Mouse (Mus musculus): ENCODE measurements around the gene Atg101. TPM values are rescaled to one million over a fixed set of nuclear protein-coding genes. Genes with fewer than 3 reads are reported as not detected.

Gene Atg101
- polyA plus RNA-seq, 1 experiment from 2014 or later: 69.4 TPM

DNA sequence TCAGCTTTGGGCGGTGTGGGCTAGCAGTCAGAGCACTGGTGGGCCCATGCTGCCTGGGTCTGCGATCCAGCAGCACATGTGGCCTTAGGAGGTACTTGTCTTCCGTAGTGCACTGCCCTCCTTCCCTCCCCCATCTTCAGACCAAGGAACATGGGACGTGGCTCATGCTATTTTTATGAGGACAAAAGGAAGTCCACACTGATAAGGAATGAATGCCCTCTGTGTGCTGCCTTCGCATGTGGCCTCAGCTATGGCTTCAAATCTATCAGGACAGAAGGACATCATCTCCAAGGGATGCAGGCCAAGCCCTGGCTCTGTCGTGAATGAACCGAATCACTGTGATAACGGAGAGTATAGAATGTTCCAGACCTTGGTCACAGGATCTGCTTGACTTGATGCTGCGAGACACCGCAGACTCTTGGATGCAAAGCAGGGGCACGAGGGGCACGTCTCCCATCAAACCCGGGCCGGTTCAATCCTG, 15.4 kb downstream of the Atg101 start:
- WGBS: 83% methylated on average over 14 of the region's 14 CpGs

DNA sequence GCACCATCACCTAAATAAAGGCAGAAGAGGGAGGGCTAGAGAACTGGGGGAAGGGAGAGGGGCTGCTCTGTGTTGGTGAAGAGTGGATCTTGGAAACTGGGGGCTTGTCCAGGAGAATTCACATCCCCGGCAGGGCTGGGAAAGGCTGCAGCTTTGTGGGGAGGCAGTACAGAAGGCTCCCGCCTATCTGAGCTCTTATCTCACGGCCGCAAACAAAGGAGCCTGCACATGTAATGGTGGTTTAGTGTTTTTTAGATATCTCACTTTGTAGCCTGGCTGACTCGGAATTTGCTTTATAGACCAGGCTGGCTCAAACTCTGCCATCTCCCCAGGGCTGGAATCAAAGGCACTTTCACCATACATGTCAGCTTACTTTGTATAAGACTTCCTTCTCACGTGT, 16.1 kb downstream of the Atg101 start:
- WGBS: 73% methylated on average over 6 of the region's 6 CpGs
- no peak for ATAC-seq (ENCODE audit: low read depth)
- H3K27me3 ChIP-seq (ENCODE audit: control insufficient read depth, insufficient read depth, low read length): no peaks in the 10 kb centered on the region

More for the DNA sequence above, 15.4 kb downstream of the Atg101 start:
- H3K27me3 ChIP-seq (ENCODE audit: control insufficient read depth, insufficient read depth, low read length): no peaks in the 10 kb centered on the region
- no peaks in the 10 kb centered on the region for H3K4me1 ChIP-seq (ENCODE audit: control insufficient read depth, insufficient read depth, low read length)
- H3K36me3 ChIP-seq (ENCODE audit: control insufficient read depth, insufficient read depth, low read length): no peaks in the 10 kb centered on the region
- H3K27ac ChIP-seq (ENCODE audit: low read depth, low read length): no peak overlapping the region
- H3K4me3 ChIP-seq (ENCODE audit: low read depth, low read length): no peak overlapping the region
- no peak for ATAC-seq (ENCODE audit: low read depth)
- no peak overlapping the region for H3K9ac ChIP-seq (replicated peaks; ENCODE audit: low read depth, low read length)
- no peaks in the 10 kb centered on the region for H3K9me3 ChIP-seq (ENCODE audit: control insufficient read depth, low read length)
- no peak overlapping the region for H3K4me2 ChIP-seq (ENCODE audit: low read depth, low read length)

DNA sequence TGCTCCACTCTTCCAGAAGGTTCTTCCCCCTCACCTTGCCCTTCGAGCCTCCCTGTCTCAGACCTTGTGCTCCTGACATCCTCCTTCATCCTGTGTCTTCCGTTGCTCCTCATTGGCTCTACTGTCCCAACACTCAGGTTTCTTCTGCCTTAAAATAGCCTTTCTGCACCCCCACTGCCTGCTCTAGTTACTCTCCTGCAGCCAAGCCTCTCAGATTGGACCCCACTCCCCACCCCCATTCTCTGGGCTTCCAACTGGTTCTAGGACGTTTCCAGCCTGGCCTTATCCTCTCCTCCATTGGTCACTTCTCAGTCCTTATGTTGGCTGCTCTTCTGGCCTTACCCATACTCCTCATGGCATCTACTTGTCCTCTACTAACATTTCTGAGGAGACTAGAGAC, 18.1 kb downstream of the Atg101 start:
- H3K4me2 ChIP-seq (ENCODE audit: low read depth, low read length): no peak overlapping the region
- no peak overlapping the region for H3K4me3 ChIP-seq (ENCODE audit: low read depth, low read length)
- H3K36me3 ChIP-seq (ENCODE audit: control insufficient read depth, insufficient read depth, low read length): no peaks in the 10 kb centered on the region
- no peaks in the 10 kb centered on the region for H3K9me3 ChIP-seq (ENCODE audit: control insufficient read depth, low read length)
- no peak overlapping the region for H3K9ac ChIP-seq (replicated peaks; ENCODE audit: low read depth, low read length)
- ATAC-seq (ENCODE audit: low read depth): no peak
- H3K4me1 ChIP-seq (ENCODE audit: control insufficient read depth, insufficient read depth, low read length): no peaks in the 10 kb centered on the region
- no peak overlapping the region for H3K27ac ChIP-seq (ENCODE audit: low read depth, low read length)
- WGBS: 82% methylated on average over 3 of the region's 3 CpGs
- H3K27me3 ChIP-seq (ENCODE audit: control insufficient read depth, insufficient read depth, low read length): no peaks in the 10 kb centered on the region

More for the DNA sequence above, 16.1 kb downstream of the Atg101 start:
- H3K27ac ChIP-seq (ENCODE audit: low read depth, low read length): no peak overlapping the region
- no peak overlapping the region for H3K4me3 ChIP-seq (ENCODE audit: low read depth, low read length)
- no peak overlapping the region for H3K4me2 ChIP-seq (ENCODE audit: low read depth, low read length)
- H3K9me3 ChIP-seq (ENCODE audit: control insufficient read depth, low read length): no peaks in the 10 kb centered on the region
- no peak overlapping the region for H3K9ac ChIP-seq (replicated peaks; ENCODE audit: low read depth, low read length)
- no peaks in the 10 kb centered on the region for H3K36me3 ChIP-seq (ENCODE audit: control insufficient read depth, insufficient read depth, low read length)
- H3K4me1 ChIP-seq (ENCODE audit: control insufficient read depth, insufficient read depth, low read length): no peaks in the 10 kb centered on the region

DNA sequence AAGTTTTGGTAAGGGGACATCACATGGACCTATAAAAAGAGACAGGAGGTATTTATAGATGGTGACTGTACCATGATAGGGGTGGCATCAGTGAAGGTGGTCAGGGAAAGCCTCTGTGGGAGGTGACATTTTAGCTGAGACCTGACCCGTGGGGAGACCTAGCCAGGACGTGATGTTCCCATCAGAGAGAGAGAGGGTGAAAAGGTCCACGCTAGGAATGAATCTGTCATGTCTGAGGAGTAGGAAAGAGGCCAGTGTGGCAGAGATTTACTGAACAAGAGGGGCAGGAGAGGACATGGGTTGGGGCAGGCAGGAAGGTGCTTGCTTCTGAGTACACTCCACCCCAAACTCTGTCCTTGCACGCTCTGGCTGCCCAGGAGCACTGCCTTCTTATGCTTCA, 19.8 kb downstream of the Atg101 start:
- no peaks in the 10 kb centered on the region for H3K36me3 ChIP-seq (ENCODE audit: control insufficient read depth, insufficient read depth, low read length)
- no peak overlapping the region for H3K27ac ChIP-seq (ENCODE audit: low read depth, low read length)
- H3K9me3 ChIP-seq (ENCODE audit: control insufficient read depth, low read length): no peaks in the 10 kb centered on the region
- H3K9ac ChIP-seq (replicated peaks; ENCODE audit: low read depth, low read length): no peak overlapping the region
- H3K4me1 ChIP-seq (ENCODE audit: control insufficient read depth, insufficient read depth, low read length): no peaks in the 10 kb centered on the region
- 78% methylated on average over 4 of the region's 4 CpGs for WGBS
- ATAC-seq (ENCODE audit: low read depth): no peak
- H3K4me2 ChIP-seq (ENCODE audit: low read depth, low read length): no peak overlapping the region
- no peaks in the 10 kb centered on the region for H3K27me3 ChIP-seq (ENCODE audit: control insufficient read depth, insufficient read depth, low read length)
- no peak overlapping the region for H3K4me3 ChIP-seq (ENCODE audit: low read depth, low read length)

DNA sequence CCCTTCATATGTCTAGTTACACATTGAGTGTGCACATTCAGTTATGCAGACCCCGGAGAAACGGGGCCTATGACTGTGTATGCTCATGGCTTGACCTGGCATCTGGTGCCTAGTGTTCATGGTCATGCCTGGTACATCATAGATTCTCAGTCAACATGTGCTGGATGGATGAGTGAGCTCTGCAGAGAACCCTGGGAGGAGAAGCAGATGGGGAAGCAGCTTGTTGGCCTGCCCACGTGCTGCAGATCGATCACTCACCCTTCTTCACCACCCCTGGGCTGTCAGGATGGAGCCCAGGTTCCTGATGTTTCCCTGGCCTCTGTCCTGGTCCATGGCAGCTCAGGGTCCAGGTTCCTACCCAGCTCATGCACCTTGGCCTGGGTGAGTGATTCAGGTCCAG, 22.4 kb downstream of the Atg101 start:
- H3K4me1 ChIP-seq (ENCODE audit: control insufficient read depth, insufficient read depth, low read length): no peaks in the 10 kb centered on the region
- H3K9ac ChIP-seq (replicated peaks; ENCODE audit: low read depth, low read length): no peak overlapping the region
- no peak overlapping the region for H3K4me3 ChIP-seq (ENCODE audit: low read depth, low read length)
- WGBS: 95% methylated on average over 4 of the region's 4 CpGs
- H3K27me3 ChIP-seq (ENCODE audit: control insufficient read depth, insufficient read depth, low read length): no peaks in the 10 kb centered on the region
- no peak overlapping the region for H3K4me2 ChIP-seq (ENCODE audit: low read depth, low read length)
- no peaks in the 10 kb centered on the region for H3K36me3 ChIP-seq (ENCODE audit: control insufficient read depth, insufficient read depth, low read length)
- no peak overlapping the region for H3K27ac ChIP-seq (ENCODE audit: low read depth, low read length)
- ATAC-seq (ENCODE audit: low read depth): no peak
- H3K9me3 ChIP-seq (ENCODE audit: control insufficient read depth, low read length): no peaks in the 10 kb centered on the region

DNA sequence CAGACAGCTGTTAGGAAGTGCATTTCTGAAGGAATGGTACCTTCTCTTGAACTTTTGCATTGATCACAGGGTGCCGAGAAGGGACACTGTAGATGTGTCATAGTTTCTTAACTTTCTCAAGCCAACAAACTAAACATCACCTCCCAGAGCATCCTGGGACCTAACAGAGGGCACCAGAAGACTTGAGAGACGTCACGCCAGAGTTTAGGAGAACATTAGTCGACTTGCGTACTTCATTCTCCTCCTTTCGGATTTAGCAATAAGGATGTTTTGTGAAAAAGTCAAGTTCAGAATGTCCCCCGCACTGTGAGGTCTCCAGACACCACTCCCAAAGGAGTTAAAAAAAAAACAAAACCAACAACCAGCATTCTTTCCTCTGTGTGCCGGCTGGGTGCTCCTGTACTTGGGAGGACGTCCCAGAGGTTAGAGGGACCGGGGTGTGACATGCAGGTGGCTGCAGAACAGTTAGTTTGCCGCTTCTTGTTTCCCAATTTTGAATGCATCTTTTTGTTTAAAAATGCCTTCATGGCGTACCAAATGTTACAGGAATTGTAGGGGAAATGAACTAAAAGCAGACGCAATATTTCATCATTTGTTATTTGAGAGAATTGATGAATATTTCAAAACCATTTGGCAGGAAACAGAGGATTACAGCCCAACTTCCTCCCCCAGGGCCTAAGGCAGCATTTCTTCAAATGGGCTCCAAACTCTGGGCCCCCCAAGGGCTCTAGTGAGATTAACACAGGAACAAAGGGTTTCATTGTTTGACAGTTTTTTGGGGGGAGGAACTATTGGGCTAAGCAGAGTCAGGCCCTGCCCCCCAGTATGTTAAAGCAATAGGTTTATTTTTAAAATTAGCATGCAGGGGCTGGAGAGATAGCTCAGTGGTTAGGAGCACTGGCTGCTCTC, 24.6 kb downstream of the Atg101 start:
- Histone ChIP-seq H3K9ac (replicated peaks; ENCODE audit: low read depth, low read length) (no peak overlapping the region), H3K27me3 (ENCODE audit: control insufficient read depth, insufficient read depth, low read length) (no peaks in the 10 kb centered on the region), H3K4me1 (ENCODE audit: control insufficient read depth, insufficient read depth, low read length) (no peaks in the 10 kb centered on the region), H3K4me3 (ENCODE audit: low read depth, low read length) (no peak overlapping the region), H3K36me3 (ENCODE audit: control insufficient read depth, insufficient read depth, low read length) (no peaks in the 10 kb centered on the region), H3K9me3 (ENCODE audit: control insufficient read depth, low read length) (no peaks in the 10 kb centered on the region), H3K27ac (ENCODE audit: low read depth, low read length) (no peak overlapping the region), H3K4me2 (ENCODE audit: low read depth, low read length) (no peak overlapping the region)
- 66% methylated on average over 13 of the region's 13 CpGs for WGBS
- ATAC-seq (ENCODE audit: low read depth): no peak

DNA sequence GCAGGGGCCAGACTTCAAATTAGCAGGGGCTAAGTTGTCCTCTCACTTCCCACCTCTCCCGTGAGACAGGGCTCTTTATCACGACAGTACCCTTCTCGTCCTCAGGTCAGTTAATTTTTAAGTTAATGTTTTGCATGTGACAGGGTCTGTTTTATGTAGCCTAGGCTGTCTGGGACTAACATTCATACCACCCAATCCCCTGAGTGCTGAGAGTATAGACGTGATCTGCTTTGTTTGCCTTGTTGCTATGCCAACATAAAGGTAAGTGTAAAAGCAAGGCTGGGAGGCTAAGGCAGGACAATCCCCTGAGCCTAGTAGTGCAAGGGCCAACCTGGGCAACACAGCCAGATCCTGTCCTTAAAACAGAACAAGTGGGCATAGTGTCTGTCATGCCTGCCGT, 25.4 kb downstream of the Atg101 start:
- Histone ChIP-seq H3K9me3 (ENCODE audit: control insufficient read depth, low read length) (no peaks in the 10 kb centered on the region), H3K27ac (ENCODE audit: low read depth, low read length) (no peak overlapping the region), H3K27me3 (ENCODE audit: control insufficient read depth, insufficient read depth, low read length) (no peaks in the 10 kb centered on the region), H3K9ac (replicated peaks; ENCODE audit: low read depth, low read length) (no peak overlapping the region), H3K4me1 (ENCODE audit: control insufficient read depth, insufficient read depth, low read length) (no peaks in the 10 kb centered on the region), H3K36me3 (ENCODE audit: control insufficient read depth, insufficient read depth, low read length) (no peaks in the 10 kb centered on the region), H3K4me3 (ENCODE audit: low read depth, low read length) (no peak overlapping the region), H3K4me2 (ENCODE audit: low read depth, low read length) (no peak overlapping the region)
- ATAC-seq (ENCODE audit: low read depth): no peak
- 51% methylated on average over 5 of the region's 5 CpGs for WGBS

DNA sequence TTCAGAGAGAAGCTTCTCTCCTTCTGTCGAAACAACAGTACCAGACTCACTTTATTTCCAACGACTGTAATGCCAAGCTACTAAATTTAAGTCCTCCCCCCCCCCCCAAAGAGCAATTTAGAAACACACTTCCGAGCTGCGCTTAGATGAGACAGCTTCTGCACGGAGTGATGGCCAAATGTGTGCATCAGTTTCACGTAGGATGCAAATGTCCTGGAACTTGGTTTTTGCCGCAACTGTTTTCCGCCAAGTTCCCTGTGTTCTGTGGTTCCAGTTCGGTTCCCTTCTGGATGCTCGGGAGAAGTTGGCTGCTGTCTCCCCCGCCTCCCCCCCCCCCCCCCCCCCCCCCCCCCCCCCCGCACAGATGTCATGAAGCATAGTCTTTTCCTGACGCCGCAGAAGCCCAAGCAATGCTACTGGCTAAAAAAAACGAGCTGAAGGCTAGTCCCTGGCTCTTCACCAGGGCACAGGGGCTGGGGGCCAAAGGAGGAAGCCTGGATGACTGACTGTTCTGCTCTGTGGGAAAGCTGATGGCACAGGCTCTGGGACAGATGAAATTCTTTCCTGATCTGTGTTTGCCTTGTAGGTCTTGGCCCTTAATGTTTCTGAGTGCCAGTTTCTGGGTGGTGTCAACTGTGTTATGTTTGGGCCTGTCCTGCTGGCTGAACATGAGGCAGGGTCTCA, 27.2 kb downstream of the Atg101 start:
- H3K27me3 ChIP-seq (ENCODE audit: control insufficient read depth, insufficient read depth, low read length): no peaks in the 10 kb centered on the region
- 65% methylated on average over 14 of the region's 15 CpGs for WGBS
- no peaks in the 10 kb centered on the region for H3K36me3 ChIP-seq (ENCODE audit: control insufficient read depth, insufficient read depth, low read length)
- H3K9me3 ChIP-seq (ENCODE audit: control insufficient read depth, low read length): no peaks in the 10 kb centered on the region
- H3K4me2 ChIP-seq (ENCODE audit: low read depth, low read length): no peak overlapping the region
- no peak for ATAC-seq (ENCODE audit: low read depth)
- no peak overlapping the region for H3K27ac ChIP-seq (ENCODE audit: low read depth, low read length)
- H3K4me1 ChIP-seq (ENCODE audit: control insufficient read depth, insufficient read depth, low read length): no peaks in the 10 kb centered on the region
- no peak overlapping the region for H3K4me3 ChIP-seq (ENCODE audit: low read depth, low read length)
- no peak overlapping the region for H3K9ac ChIP-seq (replicated peaks; ENCODE audit: low read depth, low read length)

DNA sequence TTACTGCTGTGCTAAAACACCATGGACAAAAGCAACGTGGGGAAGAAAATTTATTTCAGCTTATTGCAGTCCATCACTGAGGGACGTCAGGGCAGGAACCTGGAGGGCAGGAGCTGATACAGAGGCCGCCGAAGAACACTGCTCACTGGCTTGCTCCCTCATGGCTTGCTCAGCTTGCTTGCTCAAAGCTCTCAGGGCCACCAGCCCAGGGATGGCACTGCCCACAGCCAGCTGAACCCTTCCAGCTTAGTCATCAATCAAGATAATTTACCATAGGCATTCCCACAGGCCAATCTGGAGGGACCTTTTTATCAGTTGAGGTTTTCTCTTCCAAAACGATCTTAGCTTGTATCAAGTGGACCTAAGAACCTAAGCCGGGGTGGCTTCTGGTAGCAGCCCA, 27.9 kb downstream of the Atg101 start:
- H3K4me2 ChIP-seq (ENCODE audit: low read depth, low read length): no peak overlapping the region
- no peak overlapping the region for H3K4me3 ChIP-seq (ENCODE audit: low read depth, low read length)
- no peaks in the 10 kb centered on the region for H3K27me3 ChIP-seq (ENCODE audit: control insufficient read depth, insufficient read depth, low read length)
- H3K4me1 ChIP-seq (ENCODE audit: control insufficient read depth, insufficient read depth, low read length): no peaks in the 10 kb centered on the region
- H3K27ac ChIP-seq (ENCODE audit: low read depth, low read length): no peak overlapping the region
- no peaks in the 10 kb centered on the region for H3K9me3 ChIP-seq (ENCODE audit: control insufficient read depth, low read length)
- H3K9ac ChIP-seq (replicated peaks; ENCODE audit: low read depth, low read length): no peak overlapping the region
- ATAC-seq (ENCODE audit: low read depth): no peak
- H3K36me3 ChIP-seq (ENCODE audit: control insufficient read depth, insufficient read depth, low read length): no peaks in the 10 kb centered on the region
- WGBS: 80% methylated on average over 6 of the region's 6 CpGs

All from neural tube, embryonic 14.5 days (tissue).